8 mouse cellular contexts compared by ENCODE assay signal in genomic region chr7:141468522-141469211, GRCm38 (mm10). TPM values are rescaled to one million over a fixed set of nuclear protein-coding genes. Genes with fewer than 3 reads are reported as not detected.
DNase-seq lines count a peak whose midpoint lies in the region; ATAC-seq lines count a peak whose summit lies in the region.

No protein-coding gene starts in this region.

- H3K4me3 ChIP-seq in stomach, embryonic 15.5 days (replicated peaks), result peak overlapping the region; percentile 83

- intact Hi-C loops in heart, postnatal 36 days (cut with DNase I), result loop anchor here (10.0 kb wide), 1 partner anchor 524 kb away; the partner anchor contains the start of gene Pgghg
- intact Hi-C loops in left cerebral cortex, postnatal 36 days (cut with DNase I), result no loop called here

- peaks cover 43% of the 10 kb centered on the region for H3K4me1 ChIP-seq in stomach, embryonic 15.5 days

- ATAC-seq in erythroid progenitor cell, adult 5-6 weeks (replicated peaks; ENCODE audit: low FRiP score, poor library complexity, severe bottlenecking), result peak; percentile 70
- ATAC-seq in megakaryocyte progenitor cell, adult 5-6 weeks (replicated peaks; ENCODE audit: poor library complexity), result peak; percentile 73
- ATAC-seq in stomach, embryonic 15.5 days (ENCODE audit: insufficient read depth, low FRiP score, low read depth), result peak; percentile 57

- H3K4me2 ChIP-seq in stomach, embryonic 15.5 days, result peak overlapping the region; percentile 84

- H3K27me3 ChIP-seq in stomach, embryonic 15.5 days (replicated peaks), result peaks cover 14% of the 10 kb centered on the region; the same call in 1 of the 2 replicates

- peak overlapping the region; percentile 95 for H3K27ac ChIP-seq in stomach, embryonic 15.5 days

- peaks cover 24% of the 10 kb centered on the region for H3K36me3 ChIP-seq in stomach, embryonic 15.5 days

- 6% methylated on average over 8 of the region's 8 CpGs for WGBS in stomach, embryonic 15.5 days

- no peaks in the 10 kb centered on the region for H3K9me3 ChIP-seq in stomach, embryonic 15.5 days

- H3K9ac ChIP-seq in stomach, embryonic 15.5 days, result peak overlapping the region; percentile 62; the same call in 1 of the 2 replicates

- DNase-seq in ovary, adult 18-20 months (ENCODE audit: low spot score), result peak; percentile 77
- DNase-seq in ovary, postnatal 14 days (ENCODE audit: low spot score), result no peak
- DNase-seq in adrenal gland, postnatal 36 days, result peak; percentile 88 to 91
- DNase-seq in heart, postnatal 36 days, result peak; percentile 66 to 71
- DNase-seq in left cerebral cortex, postnatal 36 days (ENCODE audit: low spot score in 2 of 2), result peak; percentile 50 to 58

RNA-seq across cellular contexts. Expression of gene Cd151, which starts 1.5 kb away (rescaled TPM):
- 100 to 1,000 TPM; 331 to 418 TPM for total RNA-seq in adrenal gland, postnatal 36 days (2021)
- total RNA-seq in erythroid progenitor cell, adult 5-6 weeks (2015; ENCODE audit: low replicate concordance), result 16.6 and 20.1 TPM in 2 replicates
- total RNA-seq in erythroid progenitor cell, adult 5-6 weeks (2017; ENCODE audit: low replicate concordance), result 24.1 and 30.7 TPM in 2 replicates
- total RNA-seq in heart, postnatal 36 days (2021), result 100 to 1,000 TPM; 299 to 300 TPM
- total RNA-seq in left cerebral cortex, postnatal 36 days (2021), result 10 to 100 TPM; 30.9 to 35.4 TPM
- 11.0 and 14.7 TPM in 2 replicates for total RNA-seq in megakaryocyte progenitor cell, adult 5-6 weeks (2015)
- 14.5 and 22.1 TPM in 2 replicates for total RNA-seq in megakaryocyte progenitor cell, adult 5-6 weeks (2017)
- polyA plus RNA-seq in stomach, embryonic 15.5 days (2015; fragmentation: Nextera tagmentation; extraction: Ambion mirVana), result 25.6 and 26.6 TPM in 2 replicates

RNA-seq across cellular contexts. Expression of gene Polr2l, which starts 6.3 kb away (rescaled TPM):
- 100 to 1,000 TPM in 1 of 2 experiments, 10 to 100 TPM in 1; 99.8 to 134 TPM for total RNA-seq in adrenal gland, postnatal 36 days (2021)
- total RNA-seq in erythroid progenitor cell, adult 5-6 weeks (2015; ENCODE audit: low replicate concordance), result 6.7 and 15.5 TPM in 2 replicates
- total RNA-seq in erythroid progenitor cell, adult 5-6 weeks (2017; ENCODE audit: low replicate concordance), result 14.4 and 14.9 TPM in 2 replicates
- 10 to 100 TPM; 76.0 to 83.7 TPM for total RNA-seq in heart, postnatal 36 days (2021)
- 10 to 100 TPM; 38.0 to 40.1 TPM for total RNA-seq in left cerebral cortex, postnatal 36 days (2021)
- total RNA-seq in megakaryocyte progenitor cell, adult 5-6 weeks (2015), result 31.3 and 40.2 TPM in 2 replicates
- 45.0 and 46.7 TPM in 2 replicates for total RNA-seq in megakaryocyte progenitor cell, adult 5-6 weeks (2017)
- 67.3 and 71.6 TPM in 2 replicates for polyA plus RNA-seq in stomach, embryonic 15.5 days (2015; fragmentation: Nextera tagmentation; extraction: Ambion mirVana)

RNA-seq across cellular contexts. Expression of gene Tspan4, which starts 6.4 kb away (rescaled TPM):
- 10 to 100 TPM; 89.1 to 94.4 TPM for total RNA-seq in adrenal gland, postnatal 36 days (2021)
- total RNA-seq in erythroid progenitor cell, adult 5-6 weeks (2015; ENCODE audit: low replicate concordance), result 1.8 and 3.8 TPM in 2 replicates
- total RNA-seq in erythroid progenitor cell, adult 5-6 weeks (2017; ENCODE audit: low replicate concordance), result 2.2 and 8.0 TPM in 2 replicates
- total RNA-seq in heart, postnatal 36 days (2021), result 10 to 100 TPM; 27.3 to 44.1 TPM
- 10 to 100 TPM; 14.2 to 20.0 TPM for total RNA-seq in left cerebral cortex, postnatal 36 days (2021)
- total RNA-seq in megakaryocyte progenitor cell, adult 5-6 weeks (2015), result 18.3 and 23.9 TPM in 2 replicates
- total RNA-seq in megakaryocyte progenitor cell, adult 5-6 weeks (2017), result 38.2 and 39.1 TPM in 2 replicates
- 69.8 and 72.8 TPM in 2 replicates for polyA plus RNA-seq in stomach, embryonic 15.5 days (2015; fragmentation: Nextera tagmentation; extraction: Ambion mirVana)

RNA-seq across cellular contexts. Expression of gene Cracr2b, which starts 7.8 kb away (rescaled TPM):
- 10 to 100 TPM in 1 of 2 experiments, 1 to 10 TPM in 1; 9.5 to 13.1 TPM for total RNA-seq in adrenal gland, postnatal 36 days (2021)
- total RNA-seq in erythroid progenitor cell, adult 5-6 weeks (2015; ENCODE audit: low replicate concordance), result not detected in 2 replicates
- total RNA-seq in erythroid progenitor cell, adult 5-6 weeks (2017; ENCODE audit: low replicate concordance), result 3.3 TPM in 1 of 2 replicates, not detected in the other
- total RNA-seq in heart, postnatal 36 days (2021), result 10 to 100 TPM; 24.1 to 24.2 TPM
- total RNA-seq in left cerebral cortex, postnatal 36 days (2021), result 1 to 10 TPM; 3.0 to 3.5 TPM
- total RNA-seq in megakaryocyte progenitor cell, adult 5-6 weeks (2015), result 8.6 and 8.9 TPM in 2 replicates
- total RNA-seq in megakaryocyte progenitor cell, adult 5-6 weeks (2017), result 11.4 and 16.6 TPM in 2 replicates
- polyA plus RNA-seq in stomach, embryonic 15.5 days (2015; fragmentation: Nextera tagmentation; extraction: Ambion mirVana), result 27.5 and 32.8 TPM in 2 replicates

RNA-seq across cellular contexts. Expression of gene Pnpla2, which starts 13.7 kb away (rescaled TPM):
- total RNA-seq in adrenal gland, postnatal 36 days (2021), result 100 to 1,000 TPM; 875 to 879 TPM
- 14.7 and 19.8 TPM in 2 replicates for total RNA-seq in erythroid progenitor cell, adult 5-6 weeks (2015; ENCODE audit: low replicate concordance)
- 4.2 and 8.3 TPM in 2 replicates for total RNA-seq in erythroid progenitor cell, adult 5-6 weeks (2017; ENCODE audit: low replicate concordance)
- total RNA-seq in heart, postnatal 36 days (2021), result 100 to 1,000 TPM; 552 to 604 TPM
- 10 to 100 TPM; 28.0 to 31.7 TPM for total RNA-seq in left cerebral cortex, postnatal 36 days (2021)
- total RNA-seq in megakaryocyte progenitor cell, adult 5-6 weeks (2015), result 44.5 and 44.9 TPM in 2 replicates
- total RNA-seq in megakaryocyte progenitor cell, adult 5-6 weeks (2017), result 15.6 and 20.1 TPM in 2 replicates
- polyA plus RNA-seq in stomach, embryonic 15.5 days (2015; fragmentation: Nextera tagmentation; extraction: Ambion mirVana), result 33.5 and 34.6 TPM in 2 replicates

Comparison
In these comparisons a context has a peak if more than half of its experiments do, and no peak if none do; other contexts are left out.
1. RNA of gene Cd151, which starts 1.5 kb away (total RNA-seq): 331 to 418 TPM in adrenal gland, postnatal 36 days and 299 to 300 TPM in heart, postnatal 36 days; 30.9 to 35.4 TPM in left cerebral cortex, postnatal 36 days, 16.6 to 30.7 TPM in erythroid progenitor cell, adult 5-6 weeks and 11.0 to 22.1 TPM in megakaryocyte progenitor cell, adult 5-6 weeks; every median in the first group is over 4 times any median in the second.
2. Peak in every context shown above with its lines, with median percentiles within 50 percentile points of each other: ATAC-seq.